Mouse (Mus musculus) T-cell, adult 2 months (primary cell): ENCODE results near the gene D17Wsu92e.
"Not testable (repeated sequence)": the region's sequence is repeated elsewhere in the genome, so short reads cannot be mapped to it uniquely, and the experiment has no call there.

Experiments
- DNase-seq: peaks from one replicate; pipeline ENCODE4 v3.0.0; 2022; ENCODE audit warnings: low spot score

D17Wsu92e gene

DNA sequence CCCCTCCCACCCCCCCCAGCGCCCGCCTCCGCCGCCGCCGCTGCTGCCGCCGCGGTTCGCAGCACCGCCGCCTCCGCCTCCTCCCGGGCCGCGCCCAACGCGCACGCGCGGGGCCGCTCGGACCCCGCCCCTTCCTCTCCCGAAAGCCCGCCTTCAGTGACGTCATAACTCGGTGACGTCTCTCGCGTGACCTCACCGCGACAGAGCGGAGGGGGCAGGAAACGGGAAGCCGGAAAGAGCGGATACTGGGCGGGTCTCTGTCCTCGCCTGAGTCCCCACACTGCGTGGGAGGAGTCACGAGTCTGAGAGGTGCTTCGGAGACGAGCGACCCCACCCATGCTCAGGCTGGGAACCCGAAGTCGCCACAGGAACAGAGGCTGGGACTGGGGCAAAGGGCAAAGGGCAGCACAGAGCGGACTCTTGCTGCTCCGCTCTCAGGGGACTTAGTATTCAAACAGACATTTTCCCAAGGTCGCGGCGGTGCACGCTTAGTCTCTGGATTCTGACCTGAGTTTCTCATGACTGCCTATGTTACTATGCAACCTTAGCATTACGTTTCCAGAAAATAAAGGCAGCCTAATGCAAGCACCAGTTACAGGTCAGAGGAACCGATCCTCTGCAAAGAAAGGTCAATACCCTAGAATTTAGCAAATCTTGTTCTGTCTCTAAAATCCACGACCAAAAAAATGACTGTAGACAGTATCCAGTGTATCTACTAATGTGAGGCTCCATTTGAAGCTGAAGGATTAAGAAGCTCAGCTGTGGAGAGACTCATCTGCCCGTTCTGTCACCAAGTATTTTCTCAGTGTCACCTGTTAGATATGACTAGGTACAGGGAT lies at the start of gene D17Wsu92e:
D17Wsu92e (minus strand) TSS at position 81 of the 839 bp plus-strand sequence.
- DNase-seq: peak; percentile 98

DNA sequence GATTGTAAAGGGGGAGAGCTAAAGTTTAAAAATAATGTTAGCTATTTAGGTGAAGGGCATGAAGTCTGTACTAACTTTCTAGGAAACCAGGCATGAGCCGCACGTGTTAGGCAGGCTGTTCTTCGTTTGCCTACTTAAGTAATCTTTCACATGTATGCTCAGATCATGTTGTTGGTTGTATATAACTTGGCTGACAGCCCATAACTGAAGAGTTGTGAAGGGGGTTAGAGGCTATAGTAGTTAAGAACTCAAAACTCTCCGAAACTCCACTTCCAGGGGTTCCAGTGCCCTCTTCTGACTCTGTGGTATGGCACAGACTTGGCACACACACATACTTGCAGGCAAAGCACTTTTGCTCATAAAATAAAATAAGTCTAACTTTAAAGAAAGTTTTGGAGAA lies 46.3 kb upstream of the D17Wsu92e start:
- no peak for DNase-seq

DNA sequence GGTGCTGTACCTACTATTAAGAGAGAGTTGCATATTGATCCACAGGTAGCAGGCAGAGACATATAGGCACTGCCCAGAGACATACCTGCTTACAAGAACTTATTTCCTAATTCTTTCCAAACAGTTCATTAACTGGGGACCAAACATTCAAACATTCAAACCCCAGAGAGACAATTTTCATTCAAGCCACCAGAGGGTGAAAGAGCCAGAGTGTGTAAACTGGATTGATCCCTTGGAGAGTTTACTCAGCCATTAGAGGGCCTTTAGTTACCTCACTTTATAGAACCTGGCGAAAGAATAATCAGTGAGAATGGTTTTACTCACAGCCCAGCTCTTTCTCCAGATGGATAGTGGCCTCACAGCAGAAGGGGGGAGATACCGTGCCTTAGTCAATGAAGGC lies 45.0 kb upstream of the D17Wsu92e start:
- no peak for DNase-seq

DNA sequence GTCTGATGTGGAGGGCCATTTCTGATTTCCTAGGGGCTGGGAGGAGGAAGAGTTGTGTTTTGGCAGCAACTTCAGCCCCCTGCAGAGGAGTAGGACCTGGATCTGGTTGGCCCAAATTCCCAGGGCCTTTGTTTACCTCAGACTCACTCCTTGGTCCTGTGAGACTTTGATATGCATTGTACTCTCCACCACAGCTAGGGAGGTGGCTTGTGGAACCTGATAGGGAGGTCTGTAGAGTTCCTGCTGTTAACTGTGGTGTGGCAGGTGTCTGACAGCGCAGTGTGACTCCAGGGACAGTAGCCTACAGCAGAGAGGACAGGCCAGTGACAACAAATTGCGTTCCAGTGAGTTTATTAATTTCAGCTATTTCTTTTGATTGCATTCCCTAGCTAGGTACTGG lies 38.7 kb upstream of the D17Wsu92e start:
- DNase-seq: no peak

DNA sequence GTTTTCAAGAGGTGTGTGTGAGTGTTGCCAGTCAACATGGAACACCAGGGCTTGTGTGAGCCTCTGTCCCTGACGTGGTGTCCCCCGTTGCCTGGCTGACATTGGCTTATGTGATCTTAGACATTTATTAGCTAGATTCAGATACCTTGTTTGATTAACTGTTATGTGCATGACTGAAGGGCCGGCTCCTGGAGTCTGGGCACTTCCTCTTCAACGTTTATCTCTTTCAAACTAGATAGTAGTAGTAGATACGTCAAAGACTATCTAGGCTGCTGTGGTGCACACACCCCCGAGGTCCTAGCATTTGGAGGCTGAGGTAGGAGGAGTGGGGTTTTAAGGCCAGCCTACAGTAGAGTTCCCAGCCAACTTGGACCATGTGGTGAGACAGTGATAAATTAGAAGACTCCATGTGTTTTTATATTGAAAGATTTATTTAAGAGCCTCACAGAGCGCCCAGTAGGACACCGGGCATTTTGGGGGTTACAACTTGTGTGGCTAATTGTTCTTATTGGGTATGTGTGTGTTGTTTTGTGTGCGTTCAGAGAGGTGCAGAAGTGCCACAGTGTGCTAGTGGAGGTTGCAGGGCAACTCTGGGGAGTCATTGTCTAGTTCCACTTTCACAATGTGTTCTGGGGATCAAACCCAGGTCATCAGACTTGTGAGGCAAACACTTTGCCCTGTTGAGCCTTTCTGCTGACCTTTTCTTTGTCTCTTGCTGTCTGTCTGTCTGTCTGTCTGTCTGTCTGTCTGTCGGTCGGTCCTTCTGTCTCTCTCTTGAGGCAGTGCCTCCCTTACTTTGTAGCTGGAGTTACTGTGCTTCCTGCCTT lies 37.4 kb upstream of the D17Wsu92e start:
- DNase-seq: no peak

DNA sequence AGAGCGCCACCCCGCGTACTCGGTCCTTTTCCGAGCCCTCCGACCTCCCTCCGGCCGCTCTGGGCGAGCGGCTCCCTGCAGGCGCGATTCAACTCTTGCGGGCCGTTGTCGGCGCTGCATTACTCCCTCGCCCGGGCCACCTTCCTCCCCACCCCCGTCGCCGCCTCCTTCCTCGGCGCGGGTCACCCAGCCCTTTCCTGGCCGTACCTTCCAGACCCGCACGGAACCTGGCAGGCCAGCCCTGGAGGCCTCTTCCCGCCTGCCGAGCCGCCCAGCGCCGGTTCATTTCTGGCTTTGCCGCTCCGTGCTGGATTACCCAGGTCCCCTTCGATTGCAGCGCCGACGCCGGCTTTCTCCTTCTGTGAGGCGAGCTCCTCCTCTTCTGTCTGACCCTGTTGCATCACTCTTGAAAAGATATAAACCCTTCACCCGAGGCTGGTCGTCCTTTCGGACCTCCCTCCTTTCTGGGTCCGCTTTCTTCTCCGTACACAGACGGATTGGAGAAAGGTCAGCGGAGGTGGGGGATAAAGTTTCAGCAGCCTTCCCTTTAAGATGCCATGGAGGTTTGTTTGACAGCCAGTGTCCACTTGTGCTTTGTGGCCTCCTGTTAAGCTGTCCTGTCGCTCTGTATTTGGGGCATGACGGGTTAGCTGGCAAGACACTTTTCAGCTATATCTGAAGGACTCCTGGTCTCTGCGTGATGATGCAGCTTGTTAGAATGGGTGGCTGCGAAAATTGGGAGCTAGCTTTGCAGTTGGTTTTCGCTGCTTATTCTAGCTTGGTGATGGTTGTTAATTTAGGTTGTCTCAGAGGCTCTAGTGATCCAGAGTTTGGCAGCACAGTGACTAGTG lies 36.6 kb upstream of the D17Wsu92e start:
- DNase-seq: peak; percentile 21

DNA sequence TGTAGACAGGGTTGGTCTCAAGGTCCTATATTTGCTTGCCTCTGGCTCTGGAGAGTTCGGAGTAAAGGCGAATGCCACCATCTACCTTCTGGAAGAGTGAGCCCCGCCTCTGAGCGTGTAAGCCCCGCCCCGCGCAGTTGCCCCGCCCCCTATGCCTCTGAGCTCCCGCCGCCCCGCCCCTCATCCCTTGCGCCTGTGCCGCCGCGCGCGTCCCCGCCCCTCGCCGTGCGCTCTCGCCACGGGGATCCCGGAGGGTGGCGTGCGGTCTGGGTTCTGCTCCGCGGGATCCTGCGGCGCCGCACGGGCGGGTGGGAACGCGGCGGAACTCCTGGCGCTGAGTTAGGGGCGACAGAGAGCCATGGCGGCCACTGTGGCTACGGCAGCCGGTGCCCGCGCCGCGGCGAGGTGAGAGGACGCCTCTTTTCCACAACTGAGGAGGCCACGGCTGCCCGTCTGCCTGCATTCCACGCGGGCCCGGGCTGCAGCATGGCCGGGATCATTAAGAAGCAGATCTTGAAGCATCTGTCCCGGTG lies 35.9 kb upstream of the D17Wsu92e start, which contains the start of gene Uhrf1bp1:
Uhrf1bp1 (plus strand) TSS at position 177 of the 533 bp plus-strand sequence.
- DNase-seq: peak; percentile 71

DNA sequence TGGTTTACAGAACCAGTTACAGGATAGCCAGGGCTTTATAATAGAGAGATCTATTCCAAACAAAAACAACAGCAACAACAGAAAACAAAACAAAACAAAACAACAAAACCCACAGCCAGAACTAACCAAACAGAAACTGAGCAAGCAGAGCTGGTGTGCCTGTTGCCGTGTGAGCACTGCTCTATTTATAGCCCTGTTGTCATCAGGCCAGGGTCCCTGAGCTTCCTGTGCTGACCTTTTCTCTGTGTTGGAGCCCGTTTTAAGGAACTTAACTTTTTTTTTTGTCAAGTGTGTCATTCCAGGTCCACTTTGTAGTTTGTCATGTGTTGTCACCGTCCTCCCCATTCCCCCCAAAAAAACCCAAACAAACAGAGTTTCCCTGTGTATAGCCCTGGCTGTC lies 30.6 kb upstream of the D17Wsu92e start:
- DNase-seq: no peak

DNA sequence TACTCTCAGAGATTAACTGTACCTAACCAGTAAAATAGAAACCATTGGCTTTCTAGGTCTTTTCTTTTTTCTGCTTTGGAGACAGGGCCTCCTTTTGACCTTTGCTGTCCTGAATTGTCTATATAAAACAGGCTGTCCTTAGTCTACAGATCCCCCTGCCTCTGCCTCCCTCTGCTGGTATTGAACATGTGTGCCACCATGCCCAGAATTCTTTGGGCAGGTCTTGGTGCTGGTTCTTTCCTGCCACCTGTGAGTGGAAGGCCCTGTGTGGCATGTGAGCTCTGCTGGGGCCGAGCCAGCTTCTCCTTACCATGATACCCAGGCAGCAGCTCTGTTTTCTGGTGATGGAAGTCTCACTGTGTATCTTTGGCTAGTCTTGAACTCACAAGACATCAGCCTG lies 27.9 kb upstream of the D17Wsu92e start:
- DNase-seq: no peak

DNA sequence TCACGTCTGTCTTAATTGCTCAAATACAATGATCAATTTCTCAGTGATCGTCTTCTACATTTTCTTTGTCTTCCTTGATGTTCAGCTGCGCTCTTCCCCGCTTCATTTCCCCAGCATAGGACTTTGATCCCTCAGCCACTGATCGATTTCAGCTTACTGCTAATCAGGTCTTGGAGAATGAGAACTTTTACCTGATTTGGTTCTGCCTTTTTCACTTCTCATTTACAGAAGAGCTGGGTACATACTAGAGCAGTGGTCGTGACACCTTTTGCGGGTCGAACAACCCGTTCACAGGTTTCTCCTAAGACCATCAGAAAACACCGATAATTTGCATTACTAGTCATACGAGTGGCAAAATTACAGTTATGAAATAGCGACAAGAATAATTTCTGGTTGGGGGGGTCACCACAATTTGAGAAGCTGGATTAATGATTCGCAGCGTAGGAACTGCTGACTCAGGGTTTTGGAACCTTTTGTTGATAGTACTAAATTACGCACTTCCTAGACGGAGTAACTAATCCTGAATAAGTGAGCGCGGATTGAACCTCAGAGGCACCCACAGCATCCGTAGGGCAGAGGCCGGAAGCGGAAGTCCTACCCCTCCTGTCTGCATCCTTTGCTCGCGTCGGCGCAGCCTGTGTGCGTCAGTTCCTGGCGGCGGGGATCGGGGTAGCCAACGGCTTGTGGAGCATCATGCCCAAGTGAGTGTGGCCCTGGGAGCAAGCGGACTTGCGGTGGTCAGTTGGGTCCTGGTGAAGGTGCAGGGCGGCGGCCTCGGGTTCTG lies 19.2 kb upstream of the D17Wsu92e start:
- DNase-seq: peak; percentile 96

DNA sequence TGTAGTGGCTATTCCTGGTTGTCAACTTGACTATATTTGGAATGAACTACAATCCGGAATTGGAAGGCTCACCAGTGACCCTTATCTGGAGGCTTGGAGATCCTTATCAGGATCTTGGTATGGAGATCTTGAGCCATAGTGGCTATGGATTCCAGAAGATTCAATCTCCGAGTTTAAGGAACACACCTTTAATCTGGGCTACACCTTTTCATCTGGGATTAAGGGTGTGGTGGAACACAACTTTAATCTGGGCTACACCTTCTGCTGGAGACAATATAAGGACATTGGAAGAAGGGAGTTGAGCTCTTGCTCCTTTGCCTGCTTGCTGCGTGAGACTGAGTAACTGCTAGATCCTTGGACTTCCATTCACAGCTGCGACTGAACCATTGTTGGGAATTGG lies 17.4 kb upstream of the D17Wsu92e start, which contains the start of gene Snrpc:
Snrpc (plus strand) TSS at position 301 of the 400 bp plus-strand sequence.
- not testable (repeated sequence) for DNase-seq

DNA sequence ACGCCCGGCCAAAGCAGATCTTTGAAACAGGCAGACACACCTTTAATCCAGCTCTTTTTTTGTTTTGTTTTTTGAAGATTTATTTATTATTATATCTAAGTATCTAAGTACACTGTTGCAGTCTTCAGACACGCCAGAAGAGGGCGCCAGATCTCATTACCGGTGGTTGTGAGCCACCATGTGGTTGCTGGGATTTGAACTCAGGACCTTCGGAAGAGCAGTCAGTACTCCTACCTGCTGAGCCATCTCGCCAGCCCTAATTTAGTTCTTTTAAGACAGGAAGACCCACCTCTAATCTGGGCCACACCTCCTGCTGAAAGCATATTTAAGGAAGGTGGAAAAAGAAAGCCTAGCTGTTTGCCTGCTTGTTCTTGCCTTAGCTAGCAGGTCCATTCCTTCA lies 10.0 kb upstream of the D17Wsu92e start:
- DNase-seq: peak; percentile 17

DNA sequence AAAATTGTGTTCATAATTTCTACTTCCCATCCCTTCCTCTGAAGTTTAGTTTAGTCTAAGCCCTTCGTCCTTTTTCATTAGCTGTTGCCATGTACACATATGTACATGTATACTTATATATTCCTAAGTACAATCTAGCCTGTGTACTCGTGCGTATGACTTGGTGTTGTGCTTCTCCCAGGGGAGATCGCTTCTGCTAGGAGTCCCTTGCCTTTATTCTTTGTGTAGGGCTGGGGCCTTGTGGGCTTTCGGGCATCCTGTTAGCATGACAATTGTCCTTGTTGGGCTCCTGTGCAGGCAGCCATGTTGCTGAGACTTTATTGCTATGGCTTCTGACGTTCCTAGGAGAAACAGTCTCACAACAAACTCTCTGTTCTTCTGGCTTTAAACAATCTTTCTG lies 7.1 kb upstream of the D17Wsu92e start:
- DNase-seq: no peak

DNA sequence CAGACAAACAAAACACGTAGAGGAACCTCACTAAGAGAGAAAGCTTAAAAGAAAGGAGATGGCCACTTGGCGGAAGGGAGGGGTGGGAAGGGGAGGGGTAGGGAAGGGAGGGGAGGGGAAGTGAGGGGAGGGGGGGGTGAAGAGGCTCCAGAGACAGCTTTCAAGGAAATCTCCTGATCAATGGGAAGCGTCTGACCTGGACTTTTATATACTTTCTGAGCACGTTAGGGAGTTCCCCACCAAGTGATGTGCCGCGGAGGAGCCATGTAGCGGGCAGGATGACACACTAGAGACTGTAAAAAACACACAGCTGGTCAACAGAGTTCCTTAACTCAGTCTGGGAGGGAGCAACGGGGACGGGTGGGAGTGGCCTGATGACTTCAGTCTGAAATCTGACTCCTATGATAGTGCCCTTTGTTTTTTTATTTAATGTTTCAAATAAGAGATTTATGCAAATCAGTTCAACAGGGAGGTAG lies 6.5 kb upstream of the D17Wsu92e start:
- DNase-seq: peak; percentile 66

DNA sequence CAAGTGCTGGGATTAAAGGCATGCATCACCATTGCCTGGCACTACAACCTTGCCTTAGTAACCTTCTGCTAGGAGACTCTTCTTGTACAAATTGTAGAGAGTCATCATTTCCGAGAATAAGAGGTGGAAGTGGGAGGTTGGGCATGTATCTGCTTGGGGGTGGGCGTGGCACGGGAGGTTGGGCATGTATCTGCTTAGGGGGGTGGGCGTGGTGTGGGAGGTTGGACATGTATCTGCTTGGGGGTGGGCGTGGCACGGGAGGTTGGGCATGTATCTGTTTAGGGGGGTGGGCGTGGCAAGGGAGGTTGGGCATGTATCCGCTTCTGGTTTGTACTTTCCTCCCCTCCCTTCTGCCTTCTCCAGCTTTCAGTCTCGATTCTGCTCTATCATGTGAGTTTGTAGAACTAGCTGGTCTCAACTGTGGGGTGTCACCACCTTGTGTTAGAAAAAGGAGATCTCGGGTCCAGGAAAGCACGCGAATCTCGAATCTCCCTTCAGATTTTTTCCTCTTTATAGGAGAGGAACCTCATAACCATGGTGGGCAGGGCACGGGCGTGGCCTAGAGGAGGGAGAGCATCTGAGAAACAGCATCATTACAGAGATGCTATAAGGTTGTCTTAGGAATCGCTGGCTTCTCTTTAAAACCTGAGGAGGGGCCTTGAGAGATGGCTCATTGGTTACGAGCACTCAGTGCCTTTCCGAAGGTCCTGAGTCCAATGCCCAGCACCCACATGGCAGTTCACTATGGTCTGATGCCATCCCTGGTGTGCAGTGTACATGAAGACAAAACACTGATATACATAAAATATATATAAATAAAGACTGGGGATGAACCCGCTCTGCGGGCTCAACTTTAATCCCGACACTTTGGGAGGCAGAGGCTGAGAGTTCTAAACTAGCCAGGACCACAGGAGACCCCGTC lies 5.8 kb upstream of the D17Wsu92e start:
- peak; percentile 91 for DNase-seq

DNA sequence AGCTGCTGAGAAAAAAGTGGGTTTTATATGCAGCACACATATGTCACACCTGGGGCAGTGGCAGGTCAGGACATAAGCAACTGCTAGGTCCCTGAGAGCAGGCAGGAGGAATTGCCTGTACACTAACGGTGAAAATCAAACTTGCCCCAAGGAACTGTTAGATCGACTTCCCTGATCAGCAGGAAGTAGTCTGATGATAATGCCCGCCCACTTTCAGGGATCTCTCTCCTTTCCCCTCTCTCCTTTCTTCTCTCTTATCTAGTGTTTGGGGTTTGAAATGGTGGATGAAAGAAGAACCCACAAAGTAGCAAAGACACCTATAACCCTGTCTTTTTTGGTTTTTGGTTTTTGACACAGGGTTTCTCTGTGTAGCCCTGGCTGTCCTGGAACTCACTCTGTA lies 5.1 kb upstream of the D17Wsu92e start:
- DNase-seq: peak; percentile 14

DNA sequence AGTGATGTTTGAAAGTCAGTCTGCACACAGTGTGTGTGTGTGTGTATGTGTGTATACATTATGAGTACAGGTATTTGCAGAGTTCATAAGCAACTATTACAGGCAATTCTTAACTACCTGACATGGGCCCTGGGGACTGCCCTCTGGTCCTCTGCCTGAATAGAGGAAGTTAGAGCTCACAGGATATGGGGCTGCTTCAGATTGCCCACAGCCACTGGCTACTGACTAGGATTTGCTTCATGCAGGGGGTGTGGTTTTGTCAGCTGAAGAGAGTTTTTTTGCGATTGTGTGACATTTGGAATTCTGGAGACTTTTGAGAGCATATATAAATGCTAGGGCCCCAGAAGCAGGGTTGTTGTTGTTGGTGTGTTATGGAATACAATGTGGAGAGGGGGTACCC lies 4.5 kb upstream of the D17Wsu92e start:
- no peak for DNase-seq

DNA sequence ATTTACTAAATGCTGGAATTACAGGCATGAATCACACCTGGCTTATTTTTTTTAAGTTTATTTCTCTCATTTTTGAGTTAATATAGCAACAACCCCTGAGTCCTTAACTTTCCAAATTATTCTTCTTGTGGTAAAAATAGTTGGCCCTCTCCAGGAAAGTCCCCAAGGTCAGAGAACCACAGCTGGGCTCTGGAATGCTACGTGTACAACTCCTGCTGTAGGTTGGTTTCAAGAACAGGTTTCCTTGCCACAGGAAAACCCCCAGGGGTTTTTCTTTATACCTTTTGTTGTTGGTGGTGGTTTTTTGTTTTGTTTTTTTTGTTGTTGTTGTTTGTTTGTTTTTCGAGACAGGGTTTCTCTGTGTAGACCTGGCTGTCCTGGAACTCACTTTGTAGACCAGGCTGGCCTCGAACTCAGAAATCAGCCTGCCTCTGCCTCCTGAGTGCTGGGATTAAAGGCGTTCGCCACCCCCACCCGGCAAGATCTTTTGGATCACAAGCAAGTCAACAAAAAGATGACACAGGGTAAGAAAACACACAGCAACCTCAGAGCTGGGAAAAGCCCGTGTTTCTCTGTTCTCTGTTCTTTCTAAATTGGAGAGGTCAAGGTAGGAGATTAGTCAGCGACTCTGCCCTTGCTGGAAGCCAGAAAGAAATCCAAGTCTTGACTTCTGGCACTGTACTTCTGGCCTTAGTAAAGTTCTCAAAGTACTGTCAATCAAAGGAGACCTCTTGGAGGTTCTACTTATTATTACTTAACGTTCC lies 2.9 kb upstream of the D17Wsu92e start:
- DNase-seq: no peak
